Mouse (Mus musculus) spleen, postnatal 4 days (tissue): ENCODE results near the gene Gm5622.
"Not testable (repeated sequence)": the region's sequence is repeated elsewhere in the genome, so short reads cannot be mapped to it uniquely, and the experiment has no call there.

ENCODE experiments used
- DNase-seq, 2 experiments: peaks; one replicate each; pipeline ENCODE4 v3.0.0; 2022; ENCODE audit warnings: low spot score in 2 of 2

Gm5622 gene

GRCm38 (mm10) chr14:51552490-51552889 lies at the start of gene Gm5622:
Gm5622 (plus strand) TSS chr14:51552790.
- no peak for DNase-seq

GRCm38 (mm10) chr14:51507416-51507815 lies 45.2 kb upstream of the Gm5622 start:
- DNase-seq = no peak

GRCm38 (mm10) chr14:51573963-51574362 lies 21.4 kb downstream of the Gm5622 start, which contains the start of gene Gm17175:
Gm17175 (minus strand) TSS chr14:51574063.
- DNase-seq = not testable (repeated sequence)

GRCm38 (mm10) chr14:51592039-51592438 lies 39.4 kb downstream of the Gm5622 start, which contains the start of gene Gm17174:
Gm17174 (minus strand) TSS chr14:51592139.
- not testable (repeated sequence) for DNase-seq

- DNase-seq = no peak
These were observed 58.6 kb downstream of the Gm5622 start, which contains the start of gene Gm17078 for GRCm38 (mm10) chr14:51611210-51611609. Gm17078 (minus strand) TSS chr14:51611310.

GRCm38 (mm10) chr14:51632426-51632825 lies 79.8 kb downstream of the Gm5622 start:
- peak; percentile 37 to 73 for DNase-seq

GRCm38 (mm10) chr14:51635566-51635965 lies 83.0 kb downstream of the Gm5622 start, which contains the start of gene Gm4181:
Gm4181 (minus strand) TSS chr14:51635666.
- DNase-seq = not testable (repeated sequence)

- DNase-seq = no peak
These were observed 124.7 kb downstream of the Gm5622 start for GRCm38 (mm10) chr14:51677269-51677668.

GRCm38 (mm10) chr14:51695368-51695767 lies 142.8 kb downstream of the Gm5622 start, which contains the start of gene Gm17079:
Gm17079 (minus strand) TSS chr14:51695468.
- DNase-seq = not testable (repeated sequence)
